24 mouse cellular contexts compared by ENCODE assay signal in genomic region chr1:170807600-170808270, GRCm38 (mm10). TPM values are rescaled to one million over a fixed set of nuclear protein-coding genes. Genes with fewer than 3 reads are reported as not detected.
A peak's percentile ranks its signal among the peaks of the same experiment; 100 is the strongest.
DNase-seq lines count a peak whose midpoint lies in the region; ATAC-seq and TF ChIP-seq lines count a peak whose summit lies in the region.
"Had no signal": no experiment of that assay in that cellular context is flagged by ENCODE, and none has a peak within 500 bp of the region (broad histone marks: within the 10 kb centered on the region; RNA-seq: fewer than 3 reads in every experiment).

No protein-coding gene starts in this region.

- peak; percentile 72 for ATAC-seq in frontal cortex, adult (ENCODE audit: low TSS enrichment)
- ATAC-seq: forebrain, embryonic 16.5 days had no signal

- no peak for DNase-seq in frontal cortex, postnatal 10 days (ENCODE audit: low spot score in 2 of 2)
- peak; percentile 12 for DNase-seq in right cerebral cortex, adult 18-20 months
- DNase-seq in right cerebral cortex, postnatal 14 days: no peak
- no peak for DNase-seq in ovary, adult 18-20 months (ENCODE audit: low spot score)
- no peak for DNase-seq in lung, postnatal 25 days (ENCODE audit: low spot score)
- DNase-seq: adrenal gland, adult 8-10 months; cerebellum, adult 2 months; cerebellum, postnatal 25 days; embryo, embryonic 11 days; gastrocnemius, postnatal 36 days; heart, postnatal 36 days; kidney, adult 11 months; kidney, postnatal 36 days; lung, embryonic 14.5 days; thymus, postnatal 25 days had no signal

- H3K27ac ChIP-seq in embryonic fibroblast, embryonic 13.5 days (ENCODE audit: insufficient read depth, low read length): peak overlapping the region; percentile 96
- H3K27ac ChIP-seq: embryonic facial prominence, embryonic 15.5 days; heart, embryonic 15.5 days; hindbrain, embryonic 13.5 days; kidney, embryonic 15.5 days; liver, embryonic 14.5 days; midbrain, embryonic 10.5 days had no signal

- peaks cover 6% of the 10 kb centered on the region for H3K4me1 ChIP-seq in embryonic fibroblast, embryonic 13.5 days (ENCODE audit: control insufficient read depth, insufficient read depth, low read length)
- H3K4me1 ChIP-seq: embryonic facial prominence, embryonic 15.5 days; hindbrain, embryonic 13.5 days; kidney, embryonic 15.5 days had no signal

- no peak for TF ChIP-seq CTCF in embryonic fibroblast, embryonic 13.5 days (IDR thresholded peaks at IDR 0.05; ENCODE audit: borderline replicate concordance, insufficient read depth, low read length)

- H3K4me3 ChIP-seq in embryonic fibroblast, embryonic 13.5 days (ENCODE audit: insufficient read depth, low read length): no peak overlapping the region
- H3K4me3 ChIP-seq: embryonic facial prominence, embryonic 15.5 days; heart, embryonic 15.5 days; hindbrain, embryonic 13.5 days; kidney, embryonic 15.5 days; midbrain, embryonic 10.5 days had no signal

- TF ChIP-seq POLR2A in embryonic fibroblast, embryonic 13.5 days (IDR thresholded peaks at IDR 0.05; ENCODE audit: low read depth, low read length): no peak

RNA-seq across cellular contexts. Expression of gene Atf6, which starts 59.8 kb away (rescaled TPM):
- polyA plus RNA-seq in embryonic fibroblast, embryonic 13.5 days (2011; ENCODE audit: insufficient read length, low read depth, missing spikeins): 26.8 and 29.2 TPM in 2 replicates
